In genomic region chr12:52799717-52800116, GRCm38 (mm10) we compare ENCODE assay signal across 16 mouse cellular contexts.
"Had no signal": no experiment of that assay in that cellular context is flagged by ENCODE, and none has a peak within 500 bp of the region (broad histone marks: within the 10 kb centered on the region; RNA-seq: fewer than 3 reads in every experiment).

No protein-coding gene starts in this region.

- H3K27ac ChIP-seq: lung, embryonic 15.5 days; macrophage; midbrain, embryonic 13.5 days; midbrain, embryonic 15.5 days; neural tube, embryonic 12.5 days; stomach, embryonic 15.5 days; stomach, postnatal 0 days had no signal

- H3K4me2 ChIP-seq: lung, embryonic 15.5 days; midbrain, embryonic 11.5 days; midbrain, embryonic 13.5 days; midbrain, embryonic 15.5 days; neural tube, embryonic 12.5 days; stomach, embryonic 15.5 days had no signal

- DNase-seq: lung, postnatal 14 days; lung, postnatal 36 days; right cerebral cortex, postnatal 14 days; thymus, adult 2 months; thymus, postnatal 25 days; thymus, postnatal 4 days had no signal

- H3K9me3 ChIP-seq: lung, embryonic 15.5 days; megakaryocyte, embryonic 14.5 days; midbrain, embryonic 13.5 days; midbrain, embryonic 15.5 days; neural tube, embryonic 12.5 days; stomach, embryonic 15.5 days had no signal

- H3K27me3 ChIP-seq: lung, embryonic 15.5 days; megakaryocyte, embryonic 14.5 days; midbrain, embryonic 13.5 days; midbrain, embryonic 15.5 days; neural tube, embryonic 12.5 days; stomach, embryonic 15.5 days had no signal

- ATAC-seq: lung, postnatal 0 days; midbrain, embryonic 15.5 days had no signal

- H3K36me3 ChIP-seq: lung, embryonic 15.5 days; midbrain, embryonic 15.5 days; stomach, embryonic 15.5 days had no signal

- H3K4me3 ChIP-seq: lung, embryonic 15.5 days; megakaryocyte, embryonic 14.5 days; midbrain, embryonic 13.5 days; midbrain, embryonic 15.5 days; neural tube, embryonic 12.5 days; stomach, embryonic 15.5 days had no signal

- H3K4me1 ChIP-seq: lung, embryonic 15.5 days; megakaryocyte, embryonic 14.5 days; midbrain, embryonic 15.5 days; neural tube, embryonic 12.5 days; stomach, embryonic 15.5 days had no signal

- H3K9ac ChIP-seq: lung, embryonic 15.5 days; midbrain, embryonic 13.5 days; midbrain, embryonic 15.5 days; neural tube, embryonic 12.5 days; stomach, embryonic 15.5 days had no signal
